Mouse (Mus musculus): ENCODE results near the gene Ccnyl1. TPM values are rescaled to one million over a fixed set of nuclear protein-coding genes. Genes with fewer than 3 reads are reported as not detected.

Ccnyl1 gene
- polyA plus RNA-seq, 1 experiment from 2014 or later, result 4.5 TPM

DNA sequence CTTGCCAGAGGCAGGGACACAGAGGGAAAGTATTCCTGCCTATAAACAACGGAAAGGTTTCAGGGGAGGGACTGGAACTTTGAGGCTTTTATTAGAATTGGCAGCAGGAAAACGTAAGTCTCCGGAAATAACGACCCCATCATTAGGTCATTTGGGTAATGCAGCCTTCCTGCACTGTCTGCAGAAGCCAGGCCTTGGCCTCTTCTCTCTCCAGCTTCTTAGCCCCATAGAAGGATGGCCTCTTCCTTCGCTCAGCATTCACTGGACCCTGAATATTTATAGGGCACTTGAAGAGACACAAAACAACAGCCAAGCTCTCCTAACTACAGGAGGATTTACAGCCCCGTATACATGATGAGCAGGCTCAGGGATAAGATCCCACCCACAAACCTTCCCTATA, 79.9 kb downstream of the Ccnyl1 start:
- no peak for ATAC-seq
- Histone ChIP-seq H3K27me3 (replicated peaks; ENCODE audit: control insufficient read depth, insufficient read depth, low read length) (no peaks in the 10 kb centered on the region), H3K4me3 (ENCODE audit: low read length) (no peak overlapping the region), H3K9me3 (ENCODE audit: control insufficient read depth, low read length) (no peaks in the 10 kb centered on the region), H3K27ac (ENCODE audit: low read depth, low read length) (no peak overlapping the region), H3K4me1 (ENCODE audit: control insufficient read depth, insufficient read depth, low read depth, low read length) (no peaks in the 10 kb centered on the region), H3K36me3 (ENCODE audit: control insufficient read depth, insufficient read depth, low read length) (no peaks in the 10 kb centered on the region), H3K4me2 (ENCODE audit: low read length) (no peak overlapping the region), H3K9ac (ENCODE audit: low read depth, low read length) (no peak overlapping the region)
- WGBS, result 56% methylated on average over 6 of the region's 6 CpGs

DNA sequence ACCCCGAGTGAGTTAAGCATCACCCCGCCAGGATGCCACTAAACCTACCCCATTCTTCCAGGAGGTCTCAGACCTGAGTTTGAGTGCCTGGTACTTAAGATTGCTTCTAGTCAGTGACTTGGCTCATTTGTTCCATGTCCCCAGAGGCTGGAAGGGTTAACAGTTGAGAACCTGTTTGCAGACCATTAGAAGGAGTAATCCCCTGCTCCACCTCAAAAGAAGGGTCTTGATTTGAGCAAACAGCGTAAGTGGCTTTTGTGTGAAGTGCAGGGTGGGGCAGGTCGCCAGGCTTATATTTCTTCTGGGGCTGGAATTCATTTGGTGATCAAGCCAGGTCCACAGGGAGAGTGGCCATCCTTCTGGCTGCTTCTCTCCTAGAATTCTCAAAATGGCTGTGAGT, 83.0 kb downstream of the Ccnyl1 start:
- Histone ChIP-seq H3K27ac (ENCODE audit: low read depth, low read length) (no peak overlapping the region), H3K4me1 (ENCODE audit: control insufficient read depth, insufficient read depth, low read depth, low read length) (no peaks in the 10 kb centered on the region), H3K4me2 (ENCODE audit: low read length) (no peak overlapping the region), H3K4me3 (ENCODE audit: low read length) (no peak overlapping the region), H3K36me3 (ENCODE audit: control insufficient read depth, insufficient read depth, low read length) (no peaks in the 10 kb centered on the region), H3K9ac (ENCODE audit: low read depth, low read length) (no peak overlapping the region), H3K27me3 (replicated peaks; ENCODE audit: control insufficient read depth, insufficient read depth, low read length) (no peaks in the 10 kb centered on the region), H3K9me3 (ENCODE audit: control insufficient read depth, low read length) (no peaks in the 10 kb centered on the region)
- ATAC-seq, result no peak
- WGBS, result 85% methylated on average over 4 of the region's 4 CpGs

Other genes with a start within 250 kb of the Ccnyl1 start
- gene Creb1, start 157.8 kb upstream of the Ccnyl1 start, polyA plus RNA-seq (2015; fragmentation: Nextera tagmentation; extraction: Ambion mirVana), result 22.2 and 30.9 TPM in 2 replicates
- 17.9 TPM in 2 replicates for gene Mettl21a, start 73.2 kb upstream of the Ccnyl1 start, polyA plus RNA-seq (2015; fragmentation: Nextera tagmentation; extraction: Ambion mirVana)
- 0.21 and 0.27 TPM in 2 replicates for gene Fzd5, start 47.3 kb downstream of the Ccnyl1 start, polyA plus RNA-seq (2015; fragmentation: Nextera tagmentation; extraction: Ambion mirVana)

All from hindbrain, embryonic 16.5 days (tissue).